Mouse (Mus musculus): Measurements from ENCODE around the gene 3110040N11Rik. TPM values are rescaled to one million over a fixed set of nuclear protein-coding genes. Genes with fewer than 3 reads are reported as not detected.
"Not testable (repeated sequence)": the region's sequence is repeated elsewhere in the genome, so short reads cannot be mapped to it uniquely, and the experiment has no call there.

Gene 3110040N11Rik
- total RNA-seq (2021), result 10 to 100 TPM; 23.5 to 24.4 TPM

DNA sequence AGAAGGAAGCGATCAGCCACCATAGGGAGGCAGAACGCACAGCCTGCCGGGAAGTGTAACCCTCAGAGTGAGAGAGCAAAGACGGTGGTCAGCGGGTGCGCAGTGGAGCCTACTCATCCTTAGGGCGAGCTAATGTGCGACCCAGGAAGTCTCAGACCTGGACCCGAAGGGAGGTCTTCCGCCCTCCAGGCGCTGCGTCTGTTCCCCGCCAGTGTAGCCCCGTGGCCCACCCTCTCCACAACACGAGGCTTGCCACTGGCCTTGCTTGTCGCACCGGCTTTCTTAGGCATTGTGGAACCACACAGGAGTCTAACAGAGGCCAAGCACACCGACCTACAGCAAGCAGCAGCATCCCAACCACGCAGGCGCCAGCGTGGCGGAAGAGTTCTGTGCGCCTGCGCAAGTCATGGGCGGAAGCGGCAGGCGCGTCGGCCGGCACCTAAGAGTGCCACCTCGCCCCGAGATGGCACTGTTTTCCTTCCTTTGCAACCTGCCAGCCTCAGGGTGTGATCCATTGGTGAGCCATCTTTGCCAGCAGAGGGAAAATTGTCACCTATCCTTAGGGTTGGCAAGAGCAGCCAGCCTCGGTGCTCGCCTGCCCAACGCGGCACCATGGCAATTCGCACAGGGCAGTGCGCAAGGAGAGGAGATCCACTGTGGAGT is at the start of gene 3110040N11Rik:
TSS of gene 3110040N11Rik (minus strand) at position 384 of the 663 bp plus-strand sequence.
- intact Hi-C loops (cut with DNase I), result loop anchor here (2.0 to 5.0 kb wide), 4 partner anchors 40 to 328 kb away; partner anchors contain the start of gene Btbd1
- peak; percentile 85 to 89 for DNase-seq

DNA sequence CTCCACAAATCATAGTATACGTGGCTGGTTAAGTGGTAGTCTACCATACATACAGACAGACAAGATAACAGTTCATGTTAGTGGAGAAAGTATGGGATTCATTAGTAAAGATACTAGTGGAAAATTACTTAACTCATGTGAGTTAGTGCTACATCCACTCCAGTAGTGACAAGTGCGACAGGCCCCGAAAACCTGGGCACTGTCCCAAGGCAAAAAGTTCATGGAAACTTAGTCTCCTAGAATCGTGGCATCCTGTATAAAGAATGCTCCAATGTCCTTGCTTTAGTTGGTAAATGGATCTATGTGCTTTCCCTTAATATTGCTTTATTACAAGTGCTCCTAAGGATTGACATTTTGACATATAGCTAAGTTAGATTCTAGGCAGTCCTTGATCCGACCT is 48.5 kb upstream of the 3110040N11Rik start:
- intact Hi-C loops (cut with DNase I); DNase-seq: not testable (repeated sequence)

DNA sequence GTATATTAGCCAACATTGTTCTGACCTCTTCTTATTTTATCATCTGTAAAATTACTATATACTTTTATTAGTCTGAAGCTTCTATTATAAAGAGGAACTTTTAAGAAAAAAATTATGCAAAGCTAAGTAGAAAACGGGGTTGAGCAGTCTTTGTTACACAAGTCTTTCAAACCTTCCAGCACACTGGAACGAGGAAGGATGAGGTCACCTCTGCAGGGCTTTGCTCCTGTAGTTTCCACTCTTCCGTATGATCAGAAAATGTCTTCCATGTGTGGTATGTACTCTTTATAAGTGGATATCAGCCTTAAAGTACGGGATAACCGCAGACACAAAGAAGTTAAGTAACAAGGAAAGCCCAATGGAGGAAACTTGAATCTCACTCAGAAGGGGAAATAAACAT is 46.2 kb upstream of the 3110040N11Rik start:
- intact Hi-C loops (cut with DNase I), result no loop called here

DNA sequence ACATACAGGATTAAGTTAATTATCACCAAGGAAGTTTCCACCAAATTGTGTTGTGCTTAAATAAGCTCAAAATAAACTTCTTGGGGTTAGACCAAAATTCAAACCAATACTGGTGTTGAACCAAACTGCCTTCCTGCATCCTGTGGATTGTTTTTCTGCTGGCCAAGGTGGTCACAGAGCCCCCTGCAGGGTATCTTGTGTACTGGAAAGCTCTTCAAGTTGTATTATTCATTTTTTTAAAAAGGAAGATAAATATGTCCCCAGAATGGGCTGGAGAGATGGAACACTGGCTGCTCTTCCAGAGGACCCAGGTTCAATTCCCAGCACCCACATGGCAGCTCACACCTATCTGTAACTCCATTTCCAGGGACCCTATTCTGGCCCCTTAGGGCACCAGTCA is 45.6 kb upstream of the 3110040N11Rik start:
- intact Hi-C loops (cut with DNase I), result no loop called here
- DNase-seq, result no peak

More for the DNA sequence above, 46.2 kb upstream of the 3110040N11Rik start:
- DNase-seq, result no peak

DNA sequence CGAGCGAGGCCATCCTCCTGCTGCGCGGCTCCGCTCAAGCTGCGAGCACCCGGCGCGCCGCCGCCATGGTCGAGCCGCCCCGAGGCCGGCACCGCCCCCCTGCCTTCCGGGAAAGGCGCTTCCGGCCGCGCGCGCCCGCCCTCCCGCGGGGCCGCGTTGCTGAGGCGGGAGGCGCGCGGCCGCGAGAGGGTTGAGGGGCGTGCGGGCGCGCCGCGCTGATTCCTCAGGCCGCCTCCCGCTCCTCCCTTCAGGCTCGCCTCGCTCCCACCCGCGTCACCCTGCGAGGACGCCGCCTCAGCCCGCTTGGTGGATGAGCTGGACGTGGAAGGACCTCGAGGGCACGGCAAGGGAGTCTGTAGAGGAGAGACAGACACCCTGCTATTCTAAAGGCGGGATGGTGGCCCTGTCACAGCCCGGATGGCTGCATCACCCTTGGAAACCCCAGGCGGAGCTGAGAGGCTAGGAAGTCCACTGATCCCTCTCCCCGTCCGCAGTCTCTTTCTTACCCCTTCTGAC is 40.2 kb upstream of the 3110040N11Rik start, which contains the start of gene Btbd1:
TSS of gene Btbd1 (minus strand) at position 53 of the 516 bp plus-strand sequence.
- peak; percentile 90 for DNase-seq
- intact Hi-C loops (cut with DNase I), result loop anchor here (2.0 kb wide), 2 partner anchors 41 to 105 kb away; partner anchors contain the start of genes 3110040N11Rik and Hdgfl3

DNA sequence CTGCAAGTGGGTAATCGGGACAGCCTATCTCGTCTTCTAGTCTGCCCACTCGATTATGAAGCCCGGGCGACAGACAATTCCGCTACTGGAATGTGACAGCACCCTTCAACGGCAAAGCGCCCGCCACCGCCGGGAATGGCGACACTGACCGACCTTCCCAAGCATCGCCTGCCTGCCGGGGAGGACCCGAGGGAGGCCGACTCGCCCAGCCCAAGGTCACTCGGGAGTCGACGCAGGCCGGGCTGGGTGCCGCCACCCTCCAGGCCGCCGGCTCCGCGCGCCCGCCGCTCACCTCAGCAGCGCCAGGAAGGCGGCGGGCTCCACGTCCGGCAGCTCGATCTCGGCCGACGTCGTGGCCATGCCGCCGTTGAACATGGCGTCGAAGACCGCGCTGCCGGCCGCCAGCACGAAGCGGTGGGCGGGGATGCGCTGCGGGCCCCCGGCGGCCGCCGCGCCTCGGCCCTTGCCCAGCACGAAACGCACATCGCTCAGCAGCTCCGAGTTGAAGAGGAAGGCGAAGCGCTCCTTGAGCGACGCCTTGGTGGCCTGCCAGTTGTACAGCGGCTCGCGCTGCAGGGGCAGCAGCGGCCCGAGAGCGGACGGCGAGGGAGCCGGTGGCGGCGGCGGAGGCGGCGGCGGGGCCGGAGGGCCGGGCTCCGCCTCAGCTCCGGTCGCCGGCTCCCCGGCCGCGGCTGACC is 39.6 kb upstream of the 3110040N11Rik start:
- intact Hi-C loops (cut with DNase I), result loop anchor here (2.0 kb wide), 2 partner anchors 40 to 106 kb away; partner anchors contain the start of genes 3110040N11Rik and Hdgfl3

DNA sequence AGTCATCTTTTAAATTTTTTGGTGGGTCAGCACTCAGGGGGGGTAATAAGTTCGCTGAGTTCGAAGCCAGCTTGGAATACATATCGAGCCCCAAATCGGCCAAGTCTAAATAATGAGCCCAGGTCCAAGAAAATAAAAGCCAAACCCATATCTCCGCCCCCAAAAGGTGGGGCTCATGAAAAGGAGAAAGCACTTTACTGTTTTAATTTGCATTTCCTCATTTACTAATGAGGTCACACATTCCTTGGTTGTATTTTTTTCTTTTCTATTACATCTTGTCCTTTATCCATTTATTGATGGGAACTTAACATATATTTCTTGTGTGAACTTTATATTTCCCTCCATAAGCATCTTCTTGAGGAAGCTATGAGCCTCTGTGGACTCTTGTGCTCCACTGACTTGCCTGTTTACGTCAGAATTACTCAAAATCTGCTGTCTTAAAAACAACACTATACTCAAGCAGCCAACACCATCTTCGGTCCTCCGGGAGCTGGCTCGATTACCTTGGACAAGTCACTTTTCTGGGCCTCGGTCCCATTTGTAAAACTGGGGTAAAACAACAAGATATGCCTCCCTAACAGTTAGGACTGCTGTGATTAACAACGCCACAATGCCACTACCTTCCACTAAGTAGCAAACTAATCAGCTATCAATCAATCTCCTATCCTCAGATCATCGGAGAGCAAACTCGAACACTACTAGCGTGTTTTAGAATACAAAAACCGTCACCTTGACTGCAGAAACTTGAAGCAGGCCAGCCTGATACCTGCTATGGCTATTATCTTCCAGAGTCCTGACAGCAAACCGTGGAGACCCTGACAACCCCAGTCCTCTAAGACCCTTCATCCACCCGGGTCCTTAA is 38.8 kb upstream of the 3110040N11Rik start:
- peak in 1 of 2 experiments; percentile 24 for DNase-seq
- intact Hi-C loops (cut with DNase I), result loop anchor here (2.0 kb wide), 2 partner anchors 39 to 107 kb away; partner anchors contain the start of genes 3110040N11Rik and Hdgfl3

More for the DNA sequence above, 39.6 kb upstream of the 3110040N11Rik start:
- peak; percentile 72 to 78 for DNase-seq

DNA sequence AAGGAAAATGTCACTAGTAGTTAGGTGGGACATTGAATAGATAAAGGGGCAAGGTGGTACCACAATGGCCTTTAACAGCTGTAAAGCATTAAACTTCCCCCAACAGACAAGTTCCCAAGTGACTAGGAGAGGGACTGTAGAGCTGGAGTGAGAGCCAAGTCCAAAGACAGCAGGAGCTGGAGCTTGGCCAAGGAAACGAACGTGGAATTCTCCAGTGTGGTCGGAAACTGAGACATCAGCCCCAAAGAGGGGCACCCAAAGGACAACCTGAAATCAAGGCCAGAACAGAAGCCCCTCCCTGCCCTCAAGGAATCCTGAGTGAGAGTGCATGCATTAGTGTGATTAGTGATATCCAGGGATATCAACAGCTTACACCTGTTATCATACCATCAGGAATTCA is 36.1 kb upstream of the 3110040N11Rik start:
- intact Hi-C loops (cut with DNase I), result no loop called here
- peak in 1 of 2 experiments; percentile 42 for DNase-seq

DNA sequence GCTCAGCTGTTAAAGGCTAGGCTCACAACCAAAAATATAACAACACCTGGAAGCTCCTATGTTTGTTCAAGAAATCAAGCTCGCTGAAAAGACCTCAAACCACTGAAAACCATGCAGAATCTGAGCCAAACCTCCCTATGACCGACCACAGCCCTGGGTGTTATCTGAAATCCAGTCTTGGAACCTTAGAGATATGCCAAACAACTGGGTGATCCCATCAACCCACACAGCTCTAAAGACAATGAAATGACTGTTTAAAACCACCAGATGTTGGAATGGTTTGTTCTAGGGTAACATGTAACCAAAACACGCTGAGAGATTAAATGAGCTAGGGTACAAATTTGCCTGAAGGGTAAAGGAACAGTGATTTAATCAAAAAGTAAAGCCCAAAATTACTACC is 35.6 kb upstream of the 3110040N11Rik start:
- intact Hi-C loops (cut with DNase I), result no loop called here

DNA sequence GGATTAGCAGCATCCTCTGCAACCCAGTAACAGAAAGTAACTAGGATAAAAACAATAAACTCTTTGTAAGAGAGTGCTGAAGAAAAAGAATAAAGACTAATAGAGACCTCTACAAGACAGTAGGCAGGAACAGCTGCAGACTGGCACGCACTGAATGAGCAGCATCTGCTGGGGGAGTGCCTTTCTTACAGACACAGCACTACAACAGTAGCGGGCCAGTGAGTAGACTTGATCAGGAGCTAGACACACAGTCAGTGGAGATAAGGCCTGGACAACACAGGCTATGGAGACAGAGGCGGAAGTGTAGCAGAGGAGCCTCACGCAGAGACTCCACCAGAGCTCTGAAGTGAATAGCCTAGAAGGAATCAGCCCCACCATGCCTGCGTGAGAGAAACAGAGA is 16.8 kb upstream of the 3110040N11Rik start:
- intact Hi-C loops (cut with DNase I), result no loop called here
- no peak for DNase-seq

More for the DNA sequence above, 35.6 kb upstream of the 3110040N11Rik start:
- no peak for DNase-seq

DNA sequence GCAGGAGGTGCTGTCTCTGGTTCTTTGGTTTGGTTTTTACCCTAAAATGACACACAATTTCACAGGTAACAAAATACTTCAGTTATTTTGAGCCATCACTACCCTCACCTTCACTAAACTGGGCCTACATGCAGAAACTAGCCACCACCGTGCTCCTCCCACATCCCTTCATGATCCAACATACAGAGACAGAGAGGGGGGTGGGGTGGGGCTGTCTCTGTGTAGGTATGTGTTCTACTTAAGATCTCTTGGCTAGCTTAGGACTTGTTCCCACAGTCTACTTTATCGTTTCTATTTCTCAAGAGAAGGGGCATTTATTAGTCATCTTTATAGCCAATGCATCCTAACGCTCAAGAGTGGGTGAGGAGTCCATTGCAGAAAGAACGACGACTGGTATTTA is 742 bp downstream of the 3110040N11Rik start:
- peak in 1 of 2 experiments; percentile 30 for DNase-seq
- intact Hi-C loops (cut with DNase I), result loop anchor here (2.0 to 5.0 kb wide), 4 partner anchors 40 to 329 kb away; partner anchors contain the start of gene Btbd1

DNA sequence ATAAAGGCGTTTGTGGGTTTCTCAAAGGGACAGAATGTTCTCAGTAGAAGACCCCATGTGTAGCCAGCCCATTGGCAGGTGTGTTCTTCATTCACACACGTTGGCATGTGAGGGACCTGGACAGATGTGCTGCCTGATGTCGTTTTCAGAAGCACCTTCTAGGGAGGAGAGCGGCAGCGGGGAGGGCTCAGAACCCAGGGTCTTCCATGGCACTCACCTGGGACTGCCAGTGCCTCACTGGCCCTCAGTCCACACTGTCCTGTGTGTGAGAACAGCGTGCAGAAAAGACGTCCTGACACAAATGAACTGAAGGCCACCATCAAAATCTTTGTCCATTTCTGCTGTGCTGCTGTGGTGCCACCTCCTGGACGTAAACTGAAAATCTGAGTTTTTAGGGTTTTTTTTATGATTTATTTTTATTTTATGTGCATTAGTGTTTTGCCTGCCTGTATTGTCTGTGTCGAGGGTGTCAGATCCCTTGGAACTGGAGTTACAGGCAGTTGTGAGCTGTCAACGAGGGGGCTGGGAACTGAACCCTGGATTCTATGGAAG is 11.5 kb downstream of the 3110040N11Rik start:
- intact Hi-C loops (cut with DNase I), result no loop called here
- peak in 1 of 2 experiments; percentile 23 for DNase-seq

DNA sequence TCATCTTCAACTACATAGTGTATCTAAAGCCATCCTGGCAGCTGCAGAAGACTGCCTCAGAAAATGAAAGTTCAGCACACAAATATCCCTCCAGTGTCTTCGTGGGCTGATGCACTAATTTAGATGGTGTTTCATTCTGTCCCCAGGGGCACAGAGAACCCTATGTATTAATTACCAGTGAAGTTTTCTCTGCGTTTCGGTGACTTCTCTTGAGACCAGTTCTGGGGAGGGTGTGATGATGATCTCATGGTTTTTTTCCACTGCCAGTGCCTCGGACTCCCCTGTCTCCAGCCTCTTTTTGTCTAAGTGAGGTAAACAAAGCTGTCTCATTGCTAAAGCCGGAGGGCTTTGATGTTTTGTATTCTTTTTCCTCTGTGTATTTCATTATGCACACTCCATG is 14.0 kb downstream of the 3110040N11Rik start:
- intact Hi-C loops (cut with DNase I), result no loop called here

DNA sequence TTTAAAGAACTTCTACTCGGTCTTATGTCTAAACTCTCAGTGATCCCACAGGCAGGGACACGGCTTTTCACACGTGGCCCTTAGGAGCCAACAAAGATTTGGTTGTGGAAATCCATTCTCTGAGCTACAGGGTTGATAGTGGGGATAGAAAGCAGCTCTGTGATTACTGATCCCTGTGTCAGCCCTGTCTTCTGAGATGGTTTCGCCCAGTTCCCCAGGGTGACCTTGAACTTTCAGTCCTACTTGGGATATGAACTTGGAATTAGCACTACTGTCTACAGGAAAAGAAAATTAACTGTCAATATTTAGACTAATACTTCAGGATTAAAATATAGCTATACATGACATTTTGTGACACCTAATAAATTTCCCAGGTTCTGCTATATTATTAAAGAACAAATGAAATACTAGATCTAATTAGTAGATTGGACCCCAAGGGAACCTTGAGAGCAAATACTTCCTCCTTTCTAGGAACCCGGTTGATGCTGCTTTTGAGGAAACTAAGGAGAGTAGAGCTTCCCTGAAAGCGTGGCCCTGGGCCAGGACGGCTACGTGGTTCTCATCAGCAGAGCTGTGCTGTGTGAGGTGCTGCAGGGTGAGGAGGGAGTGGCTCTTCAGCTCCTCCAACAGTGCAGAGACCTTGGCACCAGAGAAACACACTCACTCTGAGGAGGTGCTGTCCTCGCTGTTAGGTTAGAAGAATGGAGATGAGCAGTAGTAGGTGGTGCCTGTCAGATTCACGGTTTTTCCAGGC is 16.3 kb downstream of the 3110040N11Rik start:
- intact Hi-C loops (cut with DNase I), result no loop called here
- no peak for DNase-seq

More for the DNA sequence above, 14.0 kb downstream of the 3110040N11Rik start:
- no peak for DNase-seq

DNA sequence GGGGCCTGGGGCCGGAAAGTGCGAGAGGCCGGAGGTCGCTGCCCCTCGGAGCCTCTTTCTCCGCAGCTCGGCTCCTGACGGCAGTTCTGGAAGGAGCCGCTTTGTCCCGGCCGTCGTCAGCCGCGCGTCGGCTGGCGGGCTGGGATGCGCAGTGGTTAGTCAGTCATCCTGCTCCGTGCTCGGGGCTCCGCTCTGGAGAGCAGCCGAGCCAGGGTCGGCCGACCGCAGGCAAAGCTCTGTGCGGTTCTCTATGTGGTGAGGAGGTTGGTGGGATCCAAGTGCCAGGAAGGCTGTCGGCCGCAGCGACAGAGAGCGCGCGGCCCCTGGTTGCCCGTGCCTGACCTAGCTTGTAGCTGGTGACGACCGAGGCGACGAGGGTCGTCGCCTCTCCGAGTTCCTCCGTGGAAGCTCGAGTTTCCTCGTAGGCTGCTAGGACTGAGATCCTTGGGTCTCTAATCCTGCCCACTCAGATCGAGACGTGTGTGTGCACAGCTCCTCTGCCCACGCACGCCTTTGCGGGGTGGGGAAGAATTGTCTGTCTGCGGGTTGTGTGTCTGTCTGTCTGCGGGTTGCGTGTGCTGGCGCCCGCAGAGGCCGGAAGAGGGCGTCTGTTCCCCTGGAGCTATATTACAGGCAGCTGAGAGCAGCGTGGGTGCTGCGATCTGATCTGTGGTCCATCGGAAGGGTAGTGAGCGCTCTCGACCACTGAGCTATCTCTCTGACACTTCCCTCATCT is 26.0 kb downstream of the 3110040N11Rik start:
- DNase-seq, result peak in 1 of 2 experiments; percentile 40
- intact Hi-C loops (cut with DNase I), result loop anchor here (10.0 kb wide), 1 partner anchor 308 kb away; the partner anchor contains the start of gene Cpeb1

DNA sequence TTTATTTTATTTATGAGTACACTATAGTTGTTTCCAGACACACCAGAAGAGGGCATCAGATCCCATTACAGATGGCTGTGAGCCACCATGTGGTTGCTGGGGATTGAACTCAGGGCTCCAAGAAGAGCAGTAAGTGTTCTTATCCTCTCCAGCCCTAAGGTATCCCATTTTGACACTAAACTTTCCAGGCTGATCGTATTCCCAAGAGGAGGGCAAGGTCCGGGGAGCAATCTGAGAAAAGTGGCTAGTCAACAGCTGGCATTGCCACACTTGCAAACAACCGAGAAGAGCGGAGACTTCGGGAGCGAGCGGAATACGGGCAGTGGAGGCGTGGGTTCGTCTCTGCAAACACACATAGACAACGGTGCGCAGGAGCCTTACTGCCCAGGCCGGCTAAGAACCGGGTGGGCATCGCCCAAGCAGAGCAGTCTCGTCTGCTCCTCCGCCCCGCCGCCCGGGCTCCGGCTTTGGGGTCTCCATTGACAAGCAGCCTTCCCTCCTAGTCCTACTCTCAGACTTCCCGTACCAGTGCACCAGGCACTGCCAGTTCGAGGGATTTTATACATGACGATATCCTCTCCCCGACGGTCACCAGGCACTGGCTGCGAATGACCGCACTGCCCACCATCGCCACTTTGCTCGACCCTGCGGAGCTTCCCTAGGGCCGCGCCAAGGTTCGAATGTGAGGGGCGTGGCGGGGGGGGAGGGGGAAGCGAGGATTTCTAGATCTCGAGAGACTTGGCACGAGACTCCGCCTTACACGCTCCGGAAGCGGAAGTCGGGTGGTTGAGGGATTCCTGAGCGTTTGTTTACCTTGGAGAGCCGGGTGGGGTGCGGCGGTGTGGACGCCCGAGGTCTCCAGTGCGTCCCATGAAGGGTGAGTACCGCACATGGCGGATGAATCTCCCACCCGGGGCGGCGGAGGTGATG is 26.8 kb downstream of the 3110040N11Rik start, which contains the start of gene Ramac:
TSS of gene Ramac (plus strand) at position 746 of the 930 bp plus-strand sequence.
- intact Hi-C loops (cut with DNase I), result loop anchor here (10.0 kb wide), 1 partner anchor 308 kb away; the partner anchor contains the start of gene Cpeb1
- peak; percentile 90 to 94 for DNase-seq

DNA sequence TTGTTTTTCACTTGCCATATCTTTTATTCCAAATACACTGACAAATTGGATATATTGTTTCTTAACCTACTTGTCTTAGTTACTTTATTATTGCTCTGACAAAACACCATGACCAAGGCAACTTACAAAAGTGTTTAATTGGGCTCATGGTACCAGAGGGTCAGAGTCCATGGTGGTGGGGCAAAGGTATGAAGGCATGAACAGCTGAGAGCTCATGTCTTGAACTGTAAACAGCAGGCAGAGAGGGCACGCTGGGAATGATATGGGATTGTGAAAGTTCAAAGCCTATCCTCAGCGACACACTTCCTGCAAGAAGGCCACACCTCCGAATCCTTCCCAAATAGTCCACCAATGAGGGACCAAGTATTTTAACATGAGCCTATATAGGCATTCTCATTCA is 41.3 kb downstream of the 3110040N11Rik start:
- intact Hi-C loops (cut with DNase I), result no loop called here
- DNase-seq, result no peak

Measured in heart, postnatal 10 days (tissue).